9 mouse cellular contexts compared by ENCODE assay signal in the genomic region with DNA sequence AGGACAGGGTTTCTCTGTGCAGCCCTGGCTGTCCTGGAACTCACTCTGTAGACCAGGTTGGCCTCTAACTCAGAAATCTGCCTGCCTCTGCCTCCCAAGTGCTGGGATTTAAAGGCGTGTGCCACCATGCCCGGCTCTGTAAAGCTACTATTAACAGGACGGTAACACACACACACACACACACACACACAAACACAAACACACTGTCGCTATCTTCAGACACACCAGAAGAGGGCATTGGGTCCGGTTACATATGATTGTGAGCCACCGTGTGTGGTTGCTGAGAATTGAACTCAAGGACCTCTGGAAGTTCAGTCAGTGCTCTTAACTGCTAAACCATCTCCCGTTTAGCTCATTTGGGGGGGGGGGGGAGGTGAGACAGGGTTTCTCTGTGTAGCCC. TPM values are rescaled to one million over a fixed set of nuclear protein-coding genes. Genes with fewer than 3 reads are reported as not detected.
DNase-seq lines count a peak whose midpoint lies in the region; ATAC-seq and TF ChIP-seq lines count a peak whose summit lies in the region.
"Not testable (repeated sequence)": the region's sequence is repeated elsewhere in the genome, so short reads cannot be mapped to it uniquely, and the experiment has no call there.
"Had no signal": no experiment of that assay in that cellular context is flagged by ENCODE, and none has a peak within 500 bp of the region (broad histone marks: within the 10 kb centered on the region; RNA-seq: fewer than 3 reads in every experiment).

No protein-coding gene starts in this region.

- H3K27me3 ChIP-seq in forebrain, embryonic 13.5 days; heart, embryonic 15.5 days; intestine, embryonic 14.5 days (replicated peaks; ENCODE audit: control insufficient read depth, insufficient read depth, low read length); limb, embryonic 11.5 days (ENCODE audit: control insufficient read depth, insufficient read depth, low read length); lung, embryonic 14.5 days (ENCODE audit: insufficient read depth, low read length); midbrain, embryonic 16.5 days (ENCODE audit: control insufficient read depth, insufficient read depth, low read depth, low read length); testis, adult 2 months (ENCODE audit: control insufficient read depth, insufficient read depth, low read length): not testable (repeated sequence)

- TF ChIP-seq POLR2A in testis, adult 2 months (IDR thresholded peaks at IDR 0.05; ENCODE audit: control insufficient read depth, low read depth, low read length), result not testable (repeated sequence)

- H3K4me1 ChIP-seq in forebrain, embryonic 13.5 days, result peaks cover 10% of the 10 kb centered on the region
- peaks cover 17% of the 10 kb centered on the region for H3K4me1 ChIP-seq in heart, embryonic 15.5 days (replicated peaks)
- H3K4me1 ChIP-seq in intestine, embryonic 14.5 days (replicated peaks; ENCODE audit: control insufficient read depth, insufficient read depth, low read length); limb, embryonic 11.5 days (ENCODE audit: control insufficient read depth, insufficient read depth, low read length); lung, embryonic 14.5 days (ENCODE audit: insufficient read depth); midbrain, embryonic 16.5 days (ENCODE audit: control insufficient read depth, insufficient read depth, low read length): not testable (repeated sequence)
- peaks cover 17% of the 10 kb centered on the region for H3K4me1 ChIP-seq in testis, adult 2 months (ENCODE audit: control insufficient read depth, insufficient read depth, low read length)

- not testable (repeated sequence) for ATAC-seq in forebrain, embryonic 13.5 days; heart, embryonic 15.5 days (replicated peaks; ENCODE audit: insufficient number of reproducible peaks, insufficient read depth, low FRiP score, low read depth); intestine, embryonic 14.5 days (replicated peaks; ENCODE audit: low FRiP score, low TSS enrichment, low read depth); lung, embryonic 14.5 days (ENCODE audit: insufficient read depth); midbrain, embryonic 16.5 days
- peak; percentile 18; the same call in 1 of the 2 replicates for ATAC-seq in limb, embryonic 11.5 days (ENCODE audit: insufficient number of reproducible peaks, low FRiP score, low TSS enrichment, low read depth)

- not testable (repeated sequence) for H3K9me3 ChIP-seq in forebrain, embryonic 13.5 days (replicated peaks); heart, embryonic 15.5 days (replicated peaks); intestine, embryonic 14.5 days (ENCODE audit: control insufficient read depth, low read length); limb, embryonic 11.5 days (ENCODE audit: control insufficient read depth, low read length); lung, embryonic 14.5 days (ENCODE audit: low read depth, low read length); midbrain, embryonic 16.5 days (replicated peaks; ENCODE audit: control insufficient read depth, low read length, poor library complexity, severe bottlenecking)

- H3K36me3 ChIP-seq in forebrain, embryonic 13.5 days (ENCODE audit: poor library complexity, severe bottlenecking), result peaks cover 23% of the 10 kb centered on the region
- H3K36me3 ChIP-seq in heart, embryonic 15.5 days, result peaks cover 11% of the 10 kb centered on the region; the same call in 1 of the 2 replicates
- peaks cover 11% of the 10 kb centered on the region for H3K36me3 ChIP-seq in intestine, embryonic 14.5 days (ENCODE audit: control insufficient read depth, insufficient read depth, low read length)
- H3K36me3 ChIP-seq in limb, embryonic 11.5 days (ENCODE audit: control insufficient read depth, insufficient read depth, low read length); testis, adult 2 months (ENCODE audit: control insufficient read depth, insufficient read depth, low read length): not testable (repeated sequence)
- peaks cover 21% of the 10 kb centered on the region; the same call in 1 of the 2 replicates for H3K36me3 ChIP-seq in lung, embryonic 14.5 days (ENCODE audit: insufficient read depth)
- peaks cover 11% of the 10 kb centered on the region for H3K36me3 ChIP-seq in midbrain, embryonic 16.5 days (ENCODE audit: control insufficient read depth, insufficient read depth, low read length)

- peak overlapping the region; percentile 78 for H3K4me2 ChIP-seq in forebrain, embryonic 13.5 days
- H3K4me2 ChIP-seq in heart, embryonic 15.5 days, result peak overlapping the region; percentile 88
- peak overlapping the region; percentile 84 for H3K4me2 ChIP-seq in intestine, embryonic 14.5 days (ENCODE audit: low read length)
- H3K4me2 ChIP-seq in limb, embryonic 11.5 days (ENCODE audit: low read depth, severe bottlenecking), result peak overlapping the region; percentile 73; the same call in 1 of the 2 replicates
- H3K4me2 ChIP-seq in lung, embryonic 14.5 days, result peak overlapping the region; percentile 88
- peak overlapping the region; percentile 82 for H3K4me2 ChIP-seq in midbrain, embryonic 16.5 days (ENCODE audit: low read length)

- TF ChIP-seq CTCF in lung, embryonic 14.5 days (IDR thresholded peaks at IDR 0.05; ENCODE audit: low read depth); testis, adult 2 months (IDR thresholded peaks at IDR 0.05; ENCODE audit: control insufficient read depth, insufficient read depth, insufficient replicate concordance, low read depth, low read length): not testable (repeated sequence)

- DNase-seq in cerebellum, adult 9-10 months, result peak; percentile 53
- not testable (repeated sequence) for DNase-seq in intestine, embryonic 14.5 days (ENCODE audit: low spot score); limb, embryonic 11.5 days (ENCODE audit: low spot score); lung, embryonic 14.5 days

- H3K4me3 ChIP-seq in forebrain, embryonic 13.5 days, result peak overlapping the region; percentile 54; the same call in 1 of the 2 replicates
- peak overlapping the region; percentile 70 for H3K4me3 ChIP-seq in heart, embryonic 15.5 days
- peak overlapping the region; percentile 67 for H3K4me3 ChIP-seq in intestine, embryonic 14.5 days (ENCODE audit: low read depth, low read length)
- peak overlapping the region; percentile 45; the same call in 1 of the 2 replicates for H3K4me3 ChIP-seq in limb, embryonic 11.5 days (ENCODE audit: low read depth, low read length)
- H3K4me3 ChIP-seq in lung, embryonic 14.5 days (ENCODE audit: low read depth, low read length), result peak overlapping the region; percentile 67; the same call in 1 of the 2 replicates
- H3K4me3 ChIP-seq in midbrain, embryonic 16.5 days (ENCODE audit: low read depth, low read length), result peak overlapping the region; percentile 69
- H3K4me3 ChIP-seq in testis, adult 2 months (ENCODE audit: control insufficient read depth, low read depth, low read length), result peak overlapping the region; percentile 76

- 69% methylated on average over 7 of the region's 7 CpGs for WGBS in forebrain, embryonic 13.5 days
- 67% methylated on average over 7 of the region's 7 CpGs for WGBS in heart, embryonic 15.5 days
- WGBS in intestine, embryonic 14.5 days, result 66% methylated on average over 7 of the region's 7 CpGs
- 65% methylated on average over 7 of the region's 7 CpGs for WGBS in limb, embryonic 11.5 days
- 71% methylated on average over 7 of the region's 7 CpGs for WGBS in lung, embryonic 14.5 days
- WGBS in midbrain, embryonic 16.5 days, result 69% methylated on average over 7 of the region's 7 CpGs

- H3K9ac ChIP-seq in forebrain, embryonic 13.5 days; heart, embryonic 15.5 days; intestine, embryonic 14.5 days (ENCODE audit: low read length); limb, embryonic 11.5 days (ENCODE audit: low read length); lung, embryonic 14.5 days; midbrain, embryonic 16.5 days (ENCODE audit: low read depth, low read length): not testable (repeated sequence)

- not testable (repeated sequence) for H3K27ac ChIP-seq in forebrain, embryonic 13.5 days; limb, embryonic 11.5 days (replicated peaks; ENCODE audit: low read depth, low read length); testis, adult 2 months (ENCODE audit: control insufficient read depth, insufficient read depth, low read depth, low read length)
- H3K27ac ChIP-seq in heart, embryonic 15.5 days, result peak overlapping the region; percentile 57
- 0 out of 2 replicates have a peak overlapping the region, but pooled peaks have one; percentile 74 for H3K27ac ChIP-seq in intestine, embryonic 14.5 days (ENCODE audit: low read depth)
- 0 out of 2 replicates have a peak overlapping the region, but pooled peaks have one; percentile 33 for H3K27ac ChIP-seq in lung, embryonic 14.5 days (ENCODE audit: low read depth)
- peak overlapping the region; percentile 84; the same call in 1 of the 2 replicates for H3K27ac ChIP-seq in midbrain, embryonic 16.5 days (ENCODE audit: low read length)

RNA-seq across cellular contexts. Expression of gene Vkorc1, which starts 0.5 kb away (rescaled TPM):
- polyA plus RNA-seq in forebrain, embryonic 13.5 days (2015; fragmentation: Nextera tagmentation; extraction: Ambion mirVana), result 55.8 and 59.5 TPM in 2 replicates
- polyA plus RNA-seq in heart, embryonic 15.5 days (2015; fragmentation: Nextera tagmentation; extraction: Ambion mirVana), result 95.9 and 126 TPM in 2 replicates
- polyA plus RNA-seq in intestine, embryonic 14.5 days (2014; fragmentation: Nextera tagmentation; extraction: Ambion mirVana), result 157 and 174 TPM in 2 replicates
- polyA plus RNA-seq in limb, embryonic 11.5 days (2014; fragmentation: Nextera tagmentation; extraction: Ambion mirVana), result 63.1 and 66.6 TPM in 2 replicates
- 127 and 129 TPM in 2 replicates for polyA plus RNA-seq in lung, embryonic 14.5 days (2014; fragmentation: Nextera tagmentation; extraction: Ambion mirVana)
- 55.1 and 59.5 TPM in 2 replicates for polyA plus RNA-seq in midbrain, embryonic 16.5 days (2015; fragmentation: Nextera tagmentation; extraction: Ambion mirVana)
- polyA plus RNA-seq in testis, adult 2 months (2012; rRNA removed), result 29.3 and 39.0 TPM in 2 replicates

RNA-seq across cellular contexts. Expression of gene Gm21974, which starts 0.6 kb away (rescaled TPM):
- not detected in 2 replicates for polyA plus RNA-seq in forebrain, embryonic 13.5 days (2015; fragmentation: Nextera tagmentation; extraction: Ambion mirVana)
- not detected in 2 replicates for polyA plus RNA-seq in heart, embryonic 15.5 days (2015; fragmentation: Nextera tagmentation; extraction: Ambion mirVana)
- not detected in 2 replicates for polyA plus RNA-seq in intestine, embryonic 14.5 days (2014; fragmentation: Nextera tagmentation; extraction: Ambion mirVana)
- polyA plus RNA-seq in limb, embryonic 11.5 days (2014; fragmentation: Nextera tagmentation; extraction: Ambion mirVana), result not detected in 2 replicates
- polyA plus RNA-seq in lung, embryonic 14.5 days (2014; fragmentation: Nextera tagmentation; extraction: Ambion mirVana), result not detected in 2 replicates
- not detected in 2 replicates for polyA plus RNA-seq in midbrain, embryonic 16.5 days (2015; fragmentation: Nextera tagmentation; extraction: Ambion mirVana)
- polyA plus RNA-seq in testis, adult 2 months (2012; rRNA removed), result not detected in 2 replicates
- polyA plus RNA-seq: brain, embryonic 14.5 days had no signal

RNA-seq across cellular contexts. Expression of gene Prss53, which starts 5.1 kb away (rescaled TPM):
- 0.66 and 0.77 TPM in 2 replicates for polyA plus RNA-seq in forebrain, embryonic 13.5 days (2015; fragmentation: Nextera tagmentation; extraction: Ambion mirVana)
- polyA plus RNA-seq in heart, embryonic 15.5 days (2015; fragmentation: Nextera tagmentation; extraction: Ambion mirVana), result 1.2 and 1.7 TPM in 2 replicates
- polyA plus RNA-seq in intestine, embryonic 14.5 days (2014; fragmentation: Nextera tagmentation; extraction: Ambion mirVana), result 0.63 and 0.64 TPM in 2 replicates
- 0.85 and 0.92 TPM in 2 replicates for polyA plus RNA-seq in limb, embryonic 11.5 days (2014; fragmentation: Nextera tagmentation; extraction: Ambion mirVana)
- polyA plus RNA-seq in lung, embryonic 14.5 days (2014; fragmentation: Nextera tagmentation; extraction: Ambion mirVana), result 0.65 and 0.95 TPM in 2 replicates
- polyA plus RNA-seq in midbrain, embryonic 16.5 days (2015; fragmentation: Nextera tagmentation; extraction: Ambion mirVana), result 1.1 and 1.2 TPM in 2 replicates
- polyA plus RNA-seq in testis, adult 2 months (2012; rRNA removed), result 0.76 and 0.88 TPM in 2 replicates

RNA-seq across cellular contexts. Expression of gene Bckdk, which starts 8.0 kb away (rescaled TPM):
- 80.2 and 91.6 TPM in 2 replicates for polyA plus RNA-seq in forebrain, embryonic 13.5 days (2015; fragmentation: Nextera tagmentation; extraction: Ambion mirVana)
- polyA plus RNA-seq in heart, embryonic 15.5 days (2015; fragmentation: Nextera tagmentation; extraction: Ambion mirVana), result 122 and 145 TPM in 2 replicates
- polyA plus RNA-seq in intestine, embryonic 14.5 days (2014; fragmentation: Nextera tagmentation; extraction: Ambion mirVana), result 188 and 189 TPM in 2 replicates
- polyA plus RNA-seq in limb, embryonic 11.5 days (2014; fragmentation: Nextera tagmentation; extraction: Ambion mirVana), result 124 TPM in 2 replicates
- 152 and 169 TPM in 2 replicates for polyA plus RNA-seq in lung, embryonic 14.5 days (2014; fragmentation: Nextera tagmentation; extraction: Ambion mirVana)
- 61.3 and 67.1 TPM in 2 replicates for polyA plus RNA-seq in midbrain, embryonic 16.5 days (2015; fragmentation: Nextera tagmentation; extraction: Ambion mirVana)
- polyA plus RNA-seq in testis, adult 2 months (2012; rRNA removed), result 7.9 and 10.6 TPM in 2 replicates

RNA-seq across cellular contexts. Expression of gene Kat8, which starts 16.4 kb away (rescaled TPM):
- 49.8 and 51.1 TPM in 2 replicates for polyA plus RNA-seq in forebrain, embryonic 13.5 days (2015; fragmentation: Nextera tagmentation; extraction: Ambion mirVana)
- 23.5 and 27.6 TPM in 2 replicates for polyA plus RNA-seq in heart, embryonic 15.5 days (2015; fragmentation: Nextera tagmentation; extraction: Ambion mirVana)
- polyA plus RNA-seq in intestine, embryonic 14.5 days (2014; fragmentation: Nextera tagmentation; extraction: Ambion mirVana), result 37.9 and 41.9 TPM in 2 replicates
- 48.2 and 53.7 TPM in 2 replicates for polyA plus RNA-seq in limb, embryonic 11.5 days (2014; fragmentation: Nextera tagmentation; extraction: Ambion mirVana)
- polyA plus RNA-seq in lung, embryonic 14.5 days (2014; fragmentation: Nextera tagmentation; extraction: Ambion mirVana), result 39.5 and 42.8 TPM in 2 replicates
- 46.9 and 48.3 TPM in 2 replicates for polyA plus RNA-seq in midbrain, embryonic 16.5 days (2015; fragmentation: Nextera tagmentation; extraction: Ambion mirVana)
- polyA plus RNA-seq in testis, adult 2 months (2012; rRNA removed), result 98.4 and 105 TPM in 2 replicates
